Mouse (Mus musculus): ENCODE results near the gene Ces3b. TPM values are rescaled to one million over a fixed set of nuclear protein-coding genes. Genes with fewer than 3 reads are reported as not detected.
A peak's percentile ranks its signal among the peaks of the same experiment; 100 is the strongest.
"Not testable (repeated sequence)": the region's sequence is repeated elsewhere in the genome, so short reads cannot be mapped to it uniquely, and the experiment has no call there.

Gene Ces3b
- polyA plus RNA-seq, 1 experiment from 2014 or later: 0.12 TPM

GRCm38 (mm10) chr8:105093992-105094391 is 10.4 kb downstream of the Ces3b start:
- Histone ChIP-seq H3K4me3 (ENCODE audit: control insufficient read depth in 1 of 2, insufficient read depth in 1 of 2, low read depth in 1 of 2, low read length in 2 of 2) (no peak overlapping the region), H3K9me3 (ENCODE audit: control insufficient read depth, low read length) (no peaks in the 10 kb centered on the region), H3K27me3 (ENCODE audit: control insufficient read depth, insufficient read depth, low read length) (no peaks in the 10 kb centered on the region), H3K4me2 (ENCODE audit: low read length) (no peak overlapping the region), H3K4me1 (ENCODE audit: control insufficient read depth in 2 of 2, insufficient read depth in 2 of 2, low read length in 2 of 2) (no peaks in the 10 kb centered on the region), H3K9ac (ENCODE audit: low read length) (no peak overlapping the region), H3K36me3 (ENCODE audit: control insufficient read depth, insufficient read depth, low read length) (no peaks in the 10 kb centered on the region), H3K27ac (replicated peaks in 1 of 2; ENCODE audit: control insufficient read depth in 1 of 2, insufficient read depth in 1 of 2, low read depth in 2 of 2, low read length in 2 of 2) (no peak overlapping the region)
- 74% methylated on average over 3 of the region's 3 CpGs for WGBS
- ATAC-seq (ENCODE audit: insufficient number of reproducible peaks, insufficient read depth, low FRiP score, low read depth): no peak

- not testable (repeated sequence) for ATAC-seq (ENCODE audit: insufficient number of reproducible peaks, insufficient read depth, low FRiP score, low read depth); H3K36me3 ChIP-seq (ENCODE audit: control insufficient read depth, insufficient read depth, low read length); H3K4me1 ChIP-seq (ENCODE audit: control insufficient read depth in 2 of 2, insufficient read depth in 2 of 2, low read length in 2 of 2); H3K9me3 ChIP-seq (ENCODE audit: control insufficient read depth, low read length); H3K9ac ChIP-seq (ENCODE audit: low read length); H3K27ac ChIP-seq (replicated peaks in 1 of 2; ENCODE audit: control insufficient read depth in 1 of 2, insufficient read depth in 1 of 2, low read depth in 2 of 2, low read length in 2 of 2); H3K27me3 ChIP-seq (ENCODE audit: control insufficient read depth, insufficient read depth, low read length); H3K4me3 ChIP-seq (ENCODE audit: control insufficient read depth in 1 of 2, insufficient read depth in 1 of 2, low read depth in 1 of 2, low read length in 2 of 2); H3K4me2 ChIP-seq (ENCODE audit: low read length)
- WGBS: 71% methylated on average over 4 of the region's 4 CpGs
These were observed 18.7 kb downstream of the Ces3b start for GRCm38 (mm10) chr8:105102101-105102785.

DNA sequence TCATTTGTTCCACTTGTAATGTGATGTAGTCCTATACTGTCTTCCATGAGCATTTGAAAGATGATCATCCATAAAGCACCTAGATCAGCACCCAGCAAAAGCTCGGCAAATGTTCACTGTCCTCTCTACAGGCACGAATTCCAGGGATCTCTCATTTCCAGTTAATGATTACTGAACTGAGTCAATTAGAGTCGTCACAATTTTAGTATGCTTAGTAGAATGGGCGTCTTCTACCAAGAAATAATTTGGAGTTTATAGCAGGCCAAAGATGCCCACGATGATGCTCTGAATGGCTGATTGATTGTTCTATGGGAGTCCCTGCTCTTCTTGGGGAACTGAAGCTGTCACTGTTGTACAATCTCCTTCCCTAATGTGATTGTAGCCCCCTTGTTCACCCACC is 20.1 kb downstream of the Ces3b start:
- not testable (repeated sequence) for H3K27ac ChIP-seq (replicated peaks in 1 of 2; ENCODE audit: control insufficient read depth in 1 of 2, insufficient read depth in 1 of 2, low read depth in 2 of 2, low read length in 2 of 2); H3K36me3 ChIP-seq (ENCODE audit: control insufficient read depth, insufficient read depth, low read length); ATAC-seq (ENCODE audit: insufficient number of reproducible peaks, insufficient read depth, low FRiP score, low read depth); H3K4me3 ChIP-seq (ENCODE audit: control insufficient read depth in 1 of 2, insufficient read depth in 1 of 2, low read depth in 1 of 2, low read length in 2 of 2); H3K9me3 ChIP-seq (ENCODE audit: control insufficient read depth, low read length); H3K4me2 ChIP-seq (ENCODE audit: low read length); H3K4me1 ChIP-seq (ENCODE audit: control insufficient read depth in 2 of 2, insufficient read depth in 2 of 2, low read length in 2 of 2); H3K27me3 ChIP-seq (ENCODE audit: control insufficient read depth, insufficient read depth, low read length); H3K9ac ChIP-seq (ENCODE audit: low read length)
- 78% methylated on average over 5 of the region's 5 CpGs for WGBS

GRCm38 (mm10) chr8:105104220-105104619 is 20.7 kb downstream of the Ces3b start:
- Histone ChIP-seq H3K9me3 (ENCODE audit: control insufficient read depth, low read length) (no peaks in the 10 kb centered on the region), H3K36me3 (ENCODE audit: control insufficient read depth, insufficient read depth, low read length) (no peaks in the 10 kb centered on the region), H3K4me1 (ENCODE audit: control insufficient read depth in 2 of 2, insufficient read depth in 2 of 2, low read length in 2 of 2) (no peaks in the 10 kb centered on the region), H3K4me2 (ENCODE audit: low read length) (no peak overlapping the region), H3K27ac (replicated peaks in 1 of 2; ENCODE audit: control insufficient read depth in 1 of 2, insufficient read depth in 1 of 2, low read depth in 2 of 2, low read length in 2 of 2) (no peak overlapping the region), H3K9ac (ENCODE audit: low read length) (no peak overlapping the region), H3K27me3 (ENCODE audit: control insufficient read depth, insufficient read depth, low read length) (no peaks in the 10 kb centered on the region), H3K4me3 (ENCODE audit: control insufficient read depth in 1 of 2, insufficient read depth in 1 of 2, low read depth in 1 of 2, low read length in 2 of 2) (no peak overlapping the region)
- ATAC-seq (ENCODE audit: insufficient number of reproducible peaks, insufficient read depth, low FRiP score, low read depth): no peak
- WGBS: 68% methylated on average over 3 of the region's 3 CpGs

GRCm38 (mm10) chr8:105129864-105130263 is 46.3 kb downstream of the Ces3b start:
- no peak overlapping the region for H3K4me2 ChIP-seq (ENCODE audit: low read length)
- H3K36me3 ChIP-seq (ENCODE audit: control insufficient read depth, insufficient read depth, low read length): no peaks in the 10 kb centered on the region
- H3K9ac ChIP-seq (ENCODE audit: low read length): no peak overlapping the region
- H3K4me3 ChIP-seq (ENCODE audit: control insufficient read depth in 1 of 2, insufficient read depth in 1 of 2, low read depth in 1 of 2, low read length in 2 of 2): no peak overlapping the region
- no peaks in the 10 kb centered on the region for H3K9me3 ChIP-seq (ENCODE audit: control insufficient read depth, low read length)
- 65% methylated on average over 9 of the region's 9 CpGs for WGBS
- H3K27me3 ChIP-seq (ENCODE audit: control insufficient read depth, insufficient read depth, low read length): no peaks in the 10 kb centered on the region
- no peaks in the 10 kb centered on the region for H3K4me1 ChIP-seq (ENCODE audit: control insufficient read depth in 2 of 2, insufficient read depth in 2 of 2, low read length in 2 of 2)
- no peak for ATAC-seq (ENCODE audit: insufficient number of reproducible peaks, insufficient read depth, low FRiP score, low read depth)
- H3K27ac ChIP-seq (replicated peaks in 1 of 2; ENCODE audit: control insufficient read depth in 1 of 2, insufficient read depth in 1 of 2, low read depth in 2 of 2, low read length in 2 of 2): no peak overlapping the region

DNA sequence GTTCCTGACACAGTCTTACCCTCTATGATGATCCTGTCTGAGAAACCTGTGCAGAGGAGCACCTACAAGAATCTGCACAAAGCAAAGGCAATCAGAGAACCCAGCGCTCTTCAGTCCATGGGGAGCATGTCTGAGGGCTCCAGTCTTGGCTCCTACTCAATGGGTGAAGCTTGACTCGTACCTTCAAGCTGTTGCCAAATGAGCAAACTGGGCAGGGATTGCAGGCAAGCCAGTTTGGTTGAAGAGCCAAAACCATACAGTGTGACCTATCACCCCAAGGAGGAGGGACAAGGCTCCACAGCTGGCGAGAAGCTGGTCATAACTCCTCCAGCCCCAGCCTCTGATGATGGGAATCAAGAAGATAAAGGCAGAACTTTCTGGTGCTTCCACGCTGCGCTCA is 48.0 kb downstream of the Ces3b start, which contains the start of gene Ces4a:
Gene Ces4a (plus strand): TSS at position 292 of the 400 bp plus-strand sequence.
- Histone ChIP-seq H3K27ac (replicated peaks in 1 of 2; ENCODE audit: control insufficient read depth in 1 of 2, insufficient read depth in 1 of 2, low read depth in 2 of 2, low read length in 2 of 2) (no peak within 1 kb of the TSS), H3K9ac (ENCODE audit: low read length) (no peak within 1 kb of the TSS), H3K4me3 (ENCODE audit: control insufficient read depth in 1 of 2, insufficient read depth in 1 of 2, low read depth in 1 of 2, low read length in 2 of 2) (no peak within 1 kb of the TSS), H3K27me3 (ENCODE audit: control insufficient read depth, insufficient read depth, low read length) (no peaks in the 10 kb centered on the region), H3K4me2 (ENCODE audit: low read length) (no peak within 1 kb of the TSS), H3K36me3 (ENCODE audit: control insufficient read depth, insufficient read depth, low read length) (no peaks in the 10 kb centered on the region), H3K4me1 (ENCODE audit: control insufficient read depth in 2 of 2, insufficient read depth in 2 of 2, low read length in 2 of 2) (no peaks in the 10 kb centered on the region), H3K9me3 (ENCODE audit: control insufficient read depth, low read length) (no peaks in the 10 kb centered on the region)
- 76% methylated on average over 5 of the region's 5 CpGs for WGBS
- ATAC-seq (ENCODE audit: insufficient number of reproducible peaks, insufficient read depth, low FRiP score, low read depth): no peak

DNA sequence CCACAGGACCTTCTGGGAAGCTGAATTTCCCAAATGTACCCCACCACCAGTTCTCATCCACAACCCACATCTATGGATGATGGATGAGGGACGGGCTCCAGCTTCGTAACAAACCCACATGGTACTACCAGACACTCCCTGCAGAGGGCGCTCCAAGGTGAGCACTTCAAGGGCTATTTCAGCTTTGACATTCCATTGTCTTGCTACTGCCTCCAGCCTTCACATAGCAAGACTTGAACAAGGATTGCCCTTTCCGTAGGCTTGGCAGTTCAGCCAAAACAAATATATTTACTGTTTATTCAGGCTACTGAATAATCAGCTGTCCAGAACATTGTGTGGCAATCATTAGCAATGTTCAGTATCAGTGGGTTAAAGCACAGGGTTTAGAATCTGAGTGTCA is 54.9 kb downstream of the Ces3b start:
- Histone ChIP-seq H3K36me3 (ENCODE audit: control insufficient read depth, insufficient read depth, low read length) (no peaks in the 10 kb centered on the region), H3K4me3 (ENCODE audit: control insufficient read depth in 1 of 2, insufficient read depth in 1 of 2, low read depth in 1 of 2, low read length in 2 of 2) (no peak overlapping the region), H3K27me3 (ENCODE audit: control insufficient read depth, insufficient read depth, low read length) (no peaks in the 10 kb centered on the region), H3K9ac (ENCODE audit: low read length) (no peak overlapping the region), H3K9me3 (ENCODE audit: control insufficient read depth, low read length) (no peaks in the 10 kb centered on the region), H3K4me2 (ENCODE audit: low read length) (no peak overlapping the region), H3K4me1 (ENCODE audit: control insufficient read depth in 2 of 2, insufficient read depth in 2 of 2, low read length in 2 of 2) (peaks cover 0 to 3% of the 10 kb centered on the region in 2 experiments; a peak in 1 of 4 replicates), H3K27ac (replicated peaks in 1 of 2; ENCODE audit: control insufficient read depth in 1 of 2, insufficient read depth in 1 of 2, low read depth in 2 of 2, low read length in 2 of 2) (no peak overlapping the region)
- WGBS: 19% methylated on average over 4 of the region's 4 CpGs
- no peak for ATAC-seq (ENCODE audit: insufficient number of reproducible peaks, insufficient read depth, low FRiP score, low read depth)

DNA sequence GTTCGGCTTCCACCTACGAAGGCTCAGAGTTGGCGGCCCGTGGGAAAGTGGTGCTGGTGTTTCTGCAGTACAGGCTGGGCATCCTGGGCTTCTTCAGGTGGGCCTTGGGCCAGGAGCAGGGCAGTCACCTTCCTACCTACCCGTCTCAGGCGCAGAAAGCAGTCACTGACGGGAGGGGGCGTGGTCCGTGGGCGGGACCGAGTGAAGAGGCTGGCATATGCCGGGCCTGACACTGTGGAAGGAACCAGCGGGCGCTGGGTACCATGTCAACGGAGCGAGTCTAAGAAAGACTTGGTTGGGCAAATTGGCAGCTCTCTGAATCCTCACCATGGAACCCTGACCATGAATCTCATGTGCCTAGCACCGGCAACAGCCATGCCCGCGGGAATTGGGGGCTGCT is 58.8 kb downstream of the Ces3b start:
- 26% methylated on average over 19 of the region's 19 CpGs for WGBS
- no peak overlapping the region for H3K9ac ChIP-seq (ENCODE audit: low read length)

More for the DNA sequence above, 58.8 kb downstream of the Ces3b start:
- Histone ChIP-seq H3K36me3 (ENCODE audit: control insufficient read depth, insufficient read depth, low read length) (no peaks in the 10 kb centered on the region), H3K9me3 (ENCODE audit: control insufficient read depth, low read length) (no peaks in the 10 kb centered on the region), H3K27me3 (ENCODE audit: control insufficient read depth, insufficient read depth, low read length) (no peaks in the 10 kb centered on the region; the same call in 1 of the 2 replicates), H3K4me3 (ENCODE audit: control insufficient read depth in 1 of 2, insufficient read depth in 1 of 2, low read depth in 1 of 2, low read length in 2 of 2) (no peak overlapping the region), H3K27ac (replicated peaks in 1 of 2; ENCODE audit: control insufficient read depth in 1 of 2, insufficient read depth in 1 of 2, low read depth in 2 of 2, low read length in 2 of 2) (no peak overlapping the region), H3K4me1 (ENCODE audit: control insufficient read depth in 2 of 2, insufficient read depth in 2 of 2, low read length in 2 of 2) (peaks cover 0 to 3% of the 10 kb centered on the region in 2 experiments; a peak in 1 of 4 replicates), H3K4me2 (ENCODE audit: low read length) (peak overlapping the region; percentile 24; the same call in 1 of the 2 replicates)
- no peak for ATAC-seq (ENCODE audit: insufficient number of reproducible peaks, insufficient read depth, low FRiP score, low read depth)
